Mouse (Mus musculus) stomach, postnatal 0 days (tissue): ENCODE measurements around the gene Sfta2. TPM values are rescaled to one million over a fixed set of nuclear protein-coding genes. Genes with fewer than 3 reads are reported as not detected.

ENCODE experiments used
- ATAC-seq: fragments of 200-750 bp; cut with Nextera tagmentation; 2 replicates; pipeline ENCODE4 v1.8.0; 2017; ENCODE audit not compliant: low FRiP score, low TSS enrichment
- DNase-seq: peaks from one replicate; pipeline ENCODE4 v3.0.0-alpha.2; 2016; ENCODE audit warnings: low spot score
- H3K27ac ChIP-seq: fragments of 300-500 bp; sonication (generic); replicated peaks from 2 replicates; pipeline ENCODE4 v1.5.1; 2014; ENCODE audit warnings: mild to moderate bottlenecking, control low read depth
- H3K27me3 ChIP-seq: fragments of 300-500 bp; sonication (generic); 2 replicates; pipeline ENCODE4 v1.6.1; 2014; ENCODE audit warnings: low read length; ENCODE audit not compliant: control insufficient read depth, insufficient read depth
- H3K36me3 ChIP-seq: fragments of 300-500 bp; sonication (generic); 2 replicates; pipeline ENCODE4 v1.6.1; 2014; ENCODE audit warnings: low read length, mixed read lengths; ENCODE audit not compliant: control insufficient read depth, insufficient read depth
- H3K4me1 ChIP-seq: fragments of 300-500 bp; sonication (generic); replicated peaks from 2 replicates; pipeline ENCODE4 v1.6.1; 2014; ENCODE audit warnings: antibody characterized with exemption; ENCODE audit not compliant: control insufficient read depth, insufficient read depth
- H3K4me2 ChIP-seq: fragments of 300-500 bp; sonication (generic); replicated peaks from 2 replicates; pipeline ENCODE4 v1.6.1; 2014; ENCODE audit warnings: low read depth, mild to moderate bottlenecking, control low read depth, moderate library complexity
- H3K4me3 ChIP-seq: fragments of 300-500 bp; sonication (generic); 2 replicates; pipeline ENCODE4 v1.5.1; 2014; ENCODE audit warnings: low read depth, low read length, control low read depth
- H3K9ac ChIP-seq: fragments of 300-500 bp; sonication (generic); 2 replicates; pipeline ENCODE4 v1.6.1; 2014; ENCODE audit warnings: mild to moderate bottlenecking, low read length, control low read depth, mixed read lengths
- H3K9me3 ChIP-seq: fragments of 300-500 bp; sonication (generic); 2 replicates; pipeline ENCODE4 v1.6.1; 2016; ENCODE audit warnings: low read length; ENCODE audit not compliant: control insufficient read depth
- CTCF ChIP-seq: IDR thresholded peaks from 2 replicates; pipeline ENCODE4 v1.5.1; 2016; ENCODE audit warnings: antibody characterized with exemption, low read depth, mild to moderate bottlenecking, moderate library complexity
- EP300 ChIP-seq: optimal IDR thresholded peaks from 2 replicates; pipeline ENCODE3; 2016; ENCODE audit warnings: antibody characterized with exemption
- WGBS: fragments of 180-500 bp; shearing (Covaris S2); extraction: QIAGEN DNeasy Blood & Tissue Kit; methylation state at CpG from one replicate; pipeline ENCODE4 v1.1.7; 2014; 5-methylcytosine and 5-hydroxymethylcytosine counted together
- polyA plus RNA-seq: library from polyadenylated mRNA; unstranded; fragments of >200 nt; fragmentation: Nextera tagmentation; extraction: Ambion mirVana; gene quantifications from 2 replicates; pipeline ENCODE4 v1.2.1, GENCODE M21; 2015

Sfta2 gene
- polyA plus RNA-seq, 1 experiment from 2014 or later, result 7.6 TPM

DNA sequence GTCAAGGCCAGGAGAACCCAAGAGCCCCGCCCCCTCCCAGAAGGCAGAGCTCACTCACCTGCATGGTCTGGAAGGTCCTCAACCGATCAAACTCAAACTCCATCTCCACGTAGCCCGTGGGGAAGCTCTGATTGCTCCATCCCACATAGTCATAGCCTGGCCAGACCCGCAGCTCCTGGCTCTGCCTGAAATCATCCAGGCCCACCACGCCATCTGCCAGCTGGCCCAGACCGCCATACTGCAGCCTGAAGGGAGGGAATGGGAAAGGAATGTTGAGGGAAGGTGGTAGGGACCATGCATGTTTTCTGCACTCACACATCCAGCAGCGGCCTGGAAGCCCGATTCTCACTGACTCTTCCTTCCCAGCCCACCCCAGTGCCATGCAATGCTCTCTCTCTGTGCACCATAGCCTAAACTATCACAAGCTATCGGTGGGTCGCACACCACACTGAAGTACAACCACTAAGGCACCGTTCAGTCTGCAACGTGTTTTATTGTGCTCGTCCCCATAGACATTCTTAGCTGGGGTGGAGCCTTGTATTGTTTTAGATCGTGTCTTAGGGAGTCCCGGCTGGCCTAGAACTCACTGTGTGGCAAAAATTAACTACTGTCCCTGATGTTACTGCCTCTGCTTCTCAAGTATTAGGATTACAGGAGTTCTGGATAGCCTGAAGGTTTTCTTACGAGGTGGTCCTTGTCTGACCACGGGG, 88.7 kb downstream of the Sfta2 start:
- no peak overlapping the region for H3K9ac ChIP-seq
- H3K36me3 ChIP-seq, result peaks cover 66% of the 10 kb centered on the region
- no peaks in the 10 kb centered on the region for H3K27me3 ChIP-seq
- 88% methylated on average over 18 of the region's 18 CpGs for WGBS
- H3K4me2 ChIP-seq, result no peak overlapping the region
- no peak for ATAC-seq
- H3K4me1 ChIP-seq, result no peaks in the 10 kb centered on the region
- no peak overlapping the region for H3K27ac ChIP-seq
- no peak for TF ChIP-seq CTCF
- TF ChIP-seq EP300, result no peak
- no peak for DNase-seq
- no peaks in the 10 kb centered on the region for H3K9me3 ChIP-seq
- no peak overlapping the region for H3K4me3 ChIP-seq

DNA sequence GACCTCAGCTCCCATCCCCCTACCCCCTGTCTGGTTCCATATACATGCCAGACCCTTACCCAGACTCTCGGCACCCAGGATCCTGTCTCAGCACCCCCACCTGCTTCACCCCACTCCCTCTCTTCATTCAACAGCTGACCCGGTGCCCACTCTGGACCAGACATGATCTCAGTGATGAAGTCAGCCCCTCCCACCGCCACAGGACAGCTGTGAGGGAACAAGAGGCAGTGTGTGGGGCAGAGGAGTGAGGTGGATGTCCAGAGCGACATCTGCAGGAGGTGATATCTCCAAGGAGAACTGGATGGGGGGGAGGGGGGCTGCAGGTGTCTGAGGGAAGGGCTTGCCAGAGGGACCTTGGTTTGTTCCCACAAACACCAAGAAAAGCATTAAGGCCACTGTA, 90.5 kb downstream of the Sfta2 start:
- Histone ChIP-seq H3K27ac (no peak overlapping the region), H3K36me3 (peaks cover 54% of the 10 kb centered on the region), H3K27me3 (no peaks in the 10 kb centered on the region), H3K4me2 (no peak overlapping the region), H3K9ac (no peak overlapping the region), H3K4me1 (no peaks in the 10 kb centered on the region), H3K4me3 (no peak overlapping the region), H3K9me3 (no peaks in the 10 kb centered on the region)
- no peak for DNase-seq
- TF ChIP-seq EP300 (no peak), CTCF (no peak)
- WGBS, result 65% methylated on average over 4 of the region's 4 CpGs
- no peak for ATAC-seq

DNA sequence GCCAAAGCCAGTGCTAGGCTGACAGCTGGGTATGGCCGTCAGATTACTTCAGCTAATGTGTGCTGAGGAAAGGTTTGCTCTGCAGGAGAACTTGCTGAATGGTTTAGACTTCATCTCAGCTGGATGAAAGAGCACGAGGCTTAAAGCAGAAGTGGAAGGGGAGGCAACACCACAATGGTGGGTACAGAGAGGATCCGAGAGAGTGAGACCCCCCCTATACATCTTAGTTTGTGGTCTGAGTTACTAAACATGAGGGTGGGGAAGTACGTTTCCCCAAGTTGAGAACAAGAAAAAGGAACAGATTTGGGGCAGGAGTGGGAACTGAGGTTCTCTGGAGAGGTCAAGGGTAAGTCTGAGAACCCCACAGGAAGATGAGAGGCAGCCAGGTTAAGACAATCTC, 91.0 kb downstream of the Sfta2 start:
- H3K27me3 ChIP-seq, result no peaks in the 10 kb centered on the region
- no peaks in the 10 kb centered on the region for H3K9me3 ChIP-seq
- H3K9ac ChIP-seq, result no peak overlapping the region
- peaks cover 48% of the 10 kb centered on the region for H3K36me3 ChIP-seq
- H3K27ac ChIP-seq, result no peak overlapping the region
- DNase-seq, result no peak
- ATAC-seq, result no peak
- no peaks in the 10 kb centered on the region; the same call in 1 of the 2 replicates for H3K4me1 ChIP-seq
- H3K4me2 ChIP-seq, result no peak overlapping the region
- H3K4me3 ChIP-seq, result no peak overlapping the region
- WGBS, result 77% methylated on average over 4 of the region's 4 CpGs
- no peak for TF ChIP-seq EP300
- TF ChIP-seq CTCF, result no peak

DNA sequence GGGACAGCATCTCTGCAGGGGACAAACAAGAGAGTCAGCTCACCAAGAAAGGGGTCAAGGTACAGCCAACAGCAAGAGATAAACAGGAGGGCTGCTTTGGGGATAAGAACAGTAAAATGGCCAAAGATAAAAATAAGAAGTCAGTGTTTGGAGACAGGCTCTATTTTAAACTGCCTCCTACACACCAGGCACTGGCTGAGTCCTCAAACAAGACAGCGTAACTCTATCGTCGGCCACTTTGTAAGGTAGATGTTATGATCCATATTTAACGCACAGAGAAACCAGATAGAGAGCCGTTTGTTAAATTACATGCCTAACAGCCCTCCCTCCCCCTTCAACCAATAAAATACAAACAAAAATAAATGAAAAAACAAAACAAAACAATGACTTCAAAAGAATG, 92.6 kb downstream of the Sfta2 start:
- no peak for DNase-seq
- WGBS, result 86% methylated on average over 5 of the region's 5 CpGs
- no peak overlapping the region for H3K4me2 ChIP-seq
- TF ChIP-seq CTCF (no peak), EP300 (no peak)
- peaks cover 38% of the 10 kb centered on the region for H3K36me3 ChIP-seq
- H3K27me3 ChIP-seq, result no peaks in the 10 kb centered on the region
- no peak overlapping the region for H3K27ac ChIP-seq
- H3K4me3 ChIP-seq, result no peak overlapping the region
- H3K9me3 ChIP-seq, result no peaks in the 10 kb centered on the region
- H3K4me1 ChIP-seq, result peaks cover 5% of the 10 kb centered on the region; the same call in 1 of the 2 replicates
- ATAC-seq, result no peak
- H3K9ac ChIP-seq, result no peak overlapping the region

DNA sequence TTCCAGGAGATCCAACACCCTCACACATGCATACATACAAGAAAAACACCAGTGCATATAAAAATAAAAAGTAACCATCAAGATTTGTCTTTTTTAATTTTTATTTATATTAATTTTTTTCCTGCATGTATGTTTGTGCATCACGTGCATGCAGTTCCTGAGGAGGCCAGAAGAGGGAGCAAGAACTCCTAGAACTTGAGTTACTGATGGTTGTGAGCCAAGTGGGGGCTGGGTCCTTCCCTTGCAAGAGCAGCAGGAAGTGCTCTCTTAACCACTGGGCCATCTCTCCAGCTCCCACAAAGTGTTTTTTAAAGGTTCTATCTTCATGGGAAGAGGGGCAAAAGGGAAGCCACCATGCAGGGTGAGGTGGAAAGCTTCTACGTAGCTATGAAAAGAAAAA, 93.9 kb downstream of the Sfta2 start:
- no peaks in the 10 kb centered on the region for H3K9me3 ChIP-seq
- H3K27me3 ChIP-seq, result no peaks in the 10 kb centered on the region
- peaks cover 30% of the 10 kb centered on the region for H3K36me3 ChIP-seq
- H3K4me2 ChIP-seq, result no peak overlapping the region
- 86% methylated on average over 2 of the region's 2 CpGs for WGBS
- no peak overlapping the region for H3K9ac ChIP-seq
- no peak overlapping the region for H3K27ac ChIP-seq
- ATAC-seq (no peak), DNase-seq (peak; percentile 82)
- no peak overlapping the region for H3K4me3 ChIP-seq
- peaks cover 5% of the 10 kb centered on the region; the same call in 1 of the 2 replicates for H3K4me1 ChIP-seq
- no peak for TF ChIP-seq EP300
- peak; percentile 75 for TF ChIP-seq CTCF

DNA sequence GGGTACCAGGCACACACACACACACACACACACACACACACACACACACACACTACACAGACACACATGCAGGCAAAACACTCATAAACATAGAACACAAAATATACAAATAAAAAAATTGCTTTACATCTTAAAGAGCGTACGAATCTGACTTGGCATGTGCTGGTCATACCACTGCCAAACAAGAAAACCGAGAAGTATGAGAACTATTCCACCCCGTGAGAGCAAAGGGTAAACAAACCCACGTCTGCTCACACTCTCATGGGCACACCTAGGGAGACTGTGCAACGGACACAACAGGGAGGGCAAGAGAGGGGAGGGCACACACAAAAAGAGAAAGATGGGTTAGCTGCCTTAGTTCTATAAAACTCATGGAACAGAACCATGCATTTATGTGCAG, 95.3 kb downstream of the Sfta2 start:
- no peak overlapping the region for H3K27ac ChIP-seq
- DNase-seq (no peak), ATAC-seq (no peak)
- no peaks in the 10 kb centered on the region for H3K27me3 ChIP-seq
- no peak for TF ChIP-seq CTCF
- no peak for TF ChIP-seq EP300
- H3K4me2 ChIP-seq, result peak overlapping the region; percentile 67; the same call in 1 of the 2 replicates
- H3K9me3 ChIP-seq, result no peaks in the 10 kb centered on the region
- 10% methylated on average over 6 of the region's 6 CpGs for WGBS
- no peak overlapping the region for H3K4me3 ChIP-seq
- H3K36me3 ChIP-seq, result peaks cover 17% of the 10 kb centered on the region
- H3K9ac ChIP-seq, result no peak overlapping the region
- peaks cover 5% of the 10 kb centered on the region; the same call in 1 of the 2 replicates for H3K4me1 ChIP-seq
